Comparison of ENCODE assay signal across 8 mouse cellular contexts in the genomic region with DNA sequence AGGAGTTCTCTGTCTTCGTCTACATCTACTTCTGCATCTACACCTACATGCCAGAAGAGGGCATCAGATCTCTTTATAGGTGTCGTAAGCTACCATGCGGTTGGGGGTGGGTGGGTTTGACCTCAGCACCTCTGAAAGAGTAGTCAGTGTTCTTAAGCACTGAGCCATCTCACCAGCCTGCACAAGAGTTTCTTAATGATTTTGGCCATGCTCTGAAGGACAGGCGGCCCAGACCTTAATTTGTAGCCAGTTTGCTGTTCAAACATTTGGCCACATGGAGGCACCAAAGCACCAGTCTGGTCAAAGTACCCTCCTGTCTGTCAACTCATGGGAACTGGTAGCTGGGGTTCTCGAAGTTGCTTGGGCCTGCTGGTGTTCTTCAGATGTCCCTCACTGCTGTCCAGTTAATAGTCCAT. TPM values are rescaled to one million over a fixed set of nuclear protein-coding genes. Genes with fewer than 3 reads are reported as not detected.
A peak's percentile ranks its signal among the peaks of the same experiment; 100 is the strongest.
DNase-seq lines count a peak whose midpoint lies in the region; ATAC-seq and TF ChIP-seq lines count a peak whose summit lies in the region.

No protein-coding gene starts in this region.

- intact Hi-C loops in heart, postnatal 25 days (cut with DNase I), result loop anchor here (1.0 to 10.0 kb wide), 5 partner anchors 62 to 619 kb away; no protein-coding TSS in a partner anchor

- peak overlapping the region; percentile 24 for H3K4me2 ChIP-seq in forebrain, embryonic 15.5 days (replicated peaks)
- peak overlapping the region; percentile 56 for H3K4me2 ChIP-seq in liver, postnatal 0 days (ENCODE audit: low read depth, low read length)
- H3K4me2 ChIP-seq in neural tube, embryonic 13.5 days, result peak overlapping the region; percentile 45
- 0 out of 2 replicates have a peak overlapping the region, but pooled peaks have one; percentile 29 for H3K4me2 ChIP-seq in stomach, postnatal 0 days (replicated peaks; ENCODE audit: low read depth)

- no peaks in the 10 kb centered on the region for H3K36me3 ChIP-seq in forebrain, embryonic 15.5 days
- H3K36me3 ChIP-seq in liver, postnatal 0 days (replicated peaks; ENCODE audit: insufficient read depth, low read length), result no peaks in the 10 kb centered on the region
- no peaks in the 10 kb centered on the region for H3K36me3 ChIP-seq in neural tube, embryonic 13.5 days
- H3K36me3 ChIP-seq in stomach, postnatal 0 days (ENCODE audit: control insufficient read depth, insufficient read depth, low read length), result no peaks in the 10 kb centered on the region

- peak; percentile 69 for DNase-seq in ES-CJ7 (ENCODE audit: low read depth, low spot score)
- peak; percentile 34 for DNase-seq in cerebellum, adult 11-12 months
- DNase-seq in heart, postnatal 25 days (ENCODE audit: low spot score), result peak; percentile 39
- DNase-seq in layer of hippocampus, adult 11-12 months (ENCODE audit: low spot score), result peak; percentile 76
- peak; percentile 80 for DNase-seq in liver, postnatal 0 days
- peak; percentile 83 for DNase-seq in stomach, postnatal 0 days (ENCODE audit: low spot score)

- H3K27ac ChIP-seq in forebrain, embryonic 15.5 days (replicated peaks), result no peak overlapping the region
- no peak overlapping the region for H3K27ac ChIP-seq in liver, postnatal 0 days (ENCODE audit: low read depth)
- no peak overlapping the region for H3K27ac ChIP-seq in neural tube, embryonic 13.5 days (replicated peaks)
- H3K27ac ChIP-seq in stomach, postnatal 0 days (replicated peaks), result no peak overlapping the region

- H3K9me3 ChIP-seq in forebrain, embryonic 15.5 days, result no peaks in the 10 kb centered on the region
- H3K9me3 ChIP-seq in liver, postnatal 0 days (ENCODE audit: low read length), result no peaks in the 10 kb centered on the region
- H3K9me3 ChIP-seq in neural tube, embryonic 13.5 days, result no peaks in the 10 kb centered on the region
- H3K9me3 ChIP-seq in stomach, postnatal 0 days (ENCODE audit: control insufficient read depth, low read length), result no peaks in the 10 kb centered on the region

- ATAC-seq in forebrain, embryonic 15.5 days (replicated peaks), result peak; percentile 86
- peak; percentile 73 for ATAC-seq in liver, postnatal 0 days
- peak; percentile 79 for ATAC-seq in neural tube, embryonic 13.5 days (ENCODE audit: low read depth)
- peak; percentile 69 for ATAC-seq in stomach, postnatal 0 days (ENCODE audit: low FRiP score, low TSS enrichment)

- no peaks in the 10 kb centered on the region for H3K4me1 ChIP-seq in forebrain, embryonic 15.5 days
- H3K4me1 ChIP-seq in liver, postnatal 0 days (ENCODE audit: insufficient read depth), result peaks cover 14% of the 10 kb centered on the region
- H3K4me1 ChIP-seq in neural tube, embryonic 13.5 days (replicated peaks), result no peaks in the 10 kb centered on the region
- no peaks in the 10 kb centered on the region for H3K4me1 ChIP-seq in stomach, postnatal 0 days (replicated peaks; ENCODE audit: control insufficient read depth, insufficient read depth)

- TF ChIP-seq CTCF in liver, postnatal 0 days (IDR thresholded peaks at IDR 0.05; ENCODE audit: low read depth), result peak; percentile 94
- peak; percentile 97 for TF ChIP-seq CTCF in stomach, postnatal 0 days (IDR thresholded peaks at IDR 0.05; ENCODE audit: low read depth)

- TF ChIP-seq EP300 in liver, postnatal 0 days (IDR thresholded peaks at IDR 0.05; ENCODE audit: low read depth), result no peak
- TF ChIP-seq EP300 in stomach, postnatal 0 days (optimal IDR thresholded peaks at IDR 0.05), result no peak

- 8% methylated on average over 5 of the region's 5 CpGs for WGBS in forebrain, embryonic 15.5 days
- WGBS in liver, postnatal 0 days (ENCODE audit: insufficient replicate concordance), result 13% methylated on average over 5 of the region's 5 CpGs
- WGBS in neural tube, embryonic 13.5 days, result 14% methylated on average over 5 of the region's 5 CpGs
- 9% methylated on average over 5 of the region's 5 CpGs for WGBS in stomach, postnatal 0 days

- H3K27me3 ChIP-seq in forebrain, embryonic 15.5 days, result no peaks in the 10 kb centered on the region
- H3K27me3 ChIP-seq in liver, postnatal 0 days (ENCODE audit: insufficient read depth, low read length), result no peaks in the 10 kb centered on the region
- H3K27me3 ChIP-seq in neural tube, embryonic 13.5 days, result no peaks in the 10 kb centered on the region
- no peaks in the 10 kb centered on the region for H3K27me3 ChIP-seq in stomach, postnatal 0 days (ENCODE audit: control insufficient read depth, insufficient read depth, low read length)

- H3K4me3 ChIP-seq in forebrain, embryonic 15.5 days, result 0 out of 2 replicates have a peak overlapping the region, but pooled peaks have one; percentile 10
- H3K4me3 ChIP-seq in liver, postnatal 0 days (ENCODE audit: low read depth, low read length), result no peak overlapping the region
- H3K4me3 ChIP-seq in neural tube, embryonic 13.5 days, result peak overlapping the region; percentile 10; the same call in 1 of the 2 replicates
- H3K4me3 ChIP-seq in stomach, postnatal 0 days (ENCODE audit: low read depth, low read length), result no peak overlapping the region

- no peak overlapping the region for H3K9ac ChIP-seq in forebrain, embryonic 15.5 days (replicated peaks)
- no peak overlapping the region for H3K9ac ChIP-seq in liver, postnatal 0 days (replicated peaks)
- no peak overlapping the region for H3K9ac ChIP-seq in neural tube, embryonic 13.5 days
- no peak overlapping the region for H3K9ac ChIP-seq in stomach, postnatal 0 days (ENCODE audit: low read length)

RNA-seq across cellular contexts. Expression of a gene that starts 31.5 kb away (rescaled TPM):
- polyA plus RNA-seq in forebrain, embryonic 15.5 days (2015; fragmentation: Nextera tagmentation; extraction: Ambion mirVana), result 13.1 and 17.6 TPM in 2 replicates
- 1 to 10 TPM; 7.0 to 9.6 TPM for total RNA-seq in heart, postnatal 25 days (2021)
- polyA plus RNA-seq in liver, postnatal 0 days (2015; fragmentation: Nextera tagmentation; extraction: Ambion mirVana), result 5.6 and 7.8 TPM in 2 replicates
- 12.2 and 14.9 TPM in 2 replicates for polyA plus RNA-seq in neural tube, embryonic 13.5 days (2015; fragmentation: Nextera tagmentation; extraction: Ambion mirVana)
- 12.9 and 15.7 TPM in 2 replicates for polyA plus RNA-seq in stomach, postnatal 0 days (2015; fragmentation: Nextera tagmentation; extraction: Ambion mirVana)

RNA-seq across cellular contexts. Expression of a gene that starts 54.4 kb away (rescaled TPM):
- polyA plus RNA-seq in forebrain, embryonic 15.5 days (2015; fragmentation: Nextera tagmentation; extraction: Ambion mirVana), result 18.9 and 21.3 TPM in 2 replicates
- 10 to 100 TPM; 11.1 to 13.1 TPM for total RNA-seq in heart, postnatal 25 days (2021)
- polyA plus RNA-seq in liver, postnatal 0 days (2015; fragmentation: Nextera tagmentation; extraction: Ambion mirVana), result 2.8 and 3.0 TPM in 2 replicates
- polyA plus RNA-seq in neural tube, embryonic 13.5 days (2015; fragmentation: Nextera tagmentation; extraction: Ambion mirVana), result 15.3 and 17.3 TPM in 2 replicates
- polyA plus RNA-seq in stomach, postnatal 0 days (2015; fragmentation: Nextera tagmentation; extraction: Ambion mirVana), result 4.1 and 5.1 TPM in 2 replicates

Comparison
In these comparisons a context has a peak if more than half of its experiments do, and no peak if none do; other contexts are left out.
1. H3K4me3 ChIP-seq: peak in forebrain, embryonic 15.5 days (single experiment) and neural tube, embryonic 13.5 days (single experiment); none in liver, postnatal 0 days (single experiment) and stomach, postnatal 0 days (single experiment).
2. Peak in every context shown above with its lines, with median percentiles within 50 percentile points of each other: DNase-seq, ATAC-seq and H3K4me2 ChIP-seq.